Mouse (Mus musculus): ENCODE data around the gene Pls1.
A peak's percentile ranks its signal among the peaks of the same experiment; 100 is the strongest.

The Pls1 gene

DNA sequence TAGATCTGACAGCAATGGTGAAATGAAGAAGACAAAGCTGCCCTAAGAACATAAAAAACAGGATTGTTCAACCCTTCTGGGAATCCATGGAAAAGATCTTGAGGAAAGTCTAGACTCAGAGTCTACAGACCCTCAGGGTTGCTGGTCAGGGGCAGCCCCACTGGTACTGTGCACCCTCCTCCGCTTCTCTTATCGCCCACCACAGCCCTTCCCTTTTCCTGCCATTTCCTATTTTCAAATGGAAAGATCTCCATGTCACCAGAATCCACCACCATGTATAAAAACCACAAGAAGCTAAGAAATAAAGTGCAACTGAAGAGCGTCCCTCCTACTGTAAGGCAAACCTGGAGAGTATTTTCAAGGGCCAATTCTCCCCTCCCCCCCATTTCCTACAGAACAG lies 41.3 kb downstream of the Pls1 start:
- no peak for DNase-seq (ENCODE audit: low spot score in 2 of 2)

DNA sequence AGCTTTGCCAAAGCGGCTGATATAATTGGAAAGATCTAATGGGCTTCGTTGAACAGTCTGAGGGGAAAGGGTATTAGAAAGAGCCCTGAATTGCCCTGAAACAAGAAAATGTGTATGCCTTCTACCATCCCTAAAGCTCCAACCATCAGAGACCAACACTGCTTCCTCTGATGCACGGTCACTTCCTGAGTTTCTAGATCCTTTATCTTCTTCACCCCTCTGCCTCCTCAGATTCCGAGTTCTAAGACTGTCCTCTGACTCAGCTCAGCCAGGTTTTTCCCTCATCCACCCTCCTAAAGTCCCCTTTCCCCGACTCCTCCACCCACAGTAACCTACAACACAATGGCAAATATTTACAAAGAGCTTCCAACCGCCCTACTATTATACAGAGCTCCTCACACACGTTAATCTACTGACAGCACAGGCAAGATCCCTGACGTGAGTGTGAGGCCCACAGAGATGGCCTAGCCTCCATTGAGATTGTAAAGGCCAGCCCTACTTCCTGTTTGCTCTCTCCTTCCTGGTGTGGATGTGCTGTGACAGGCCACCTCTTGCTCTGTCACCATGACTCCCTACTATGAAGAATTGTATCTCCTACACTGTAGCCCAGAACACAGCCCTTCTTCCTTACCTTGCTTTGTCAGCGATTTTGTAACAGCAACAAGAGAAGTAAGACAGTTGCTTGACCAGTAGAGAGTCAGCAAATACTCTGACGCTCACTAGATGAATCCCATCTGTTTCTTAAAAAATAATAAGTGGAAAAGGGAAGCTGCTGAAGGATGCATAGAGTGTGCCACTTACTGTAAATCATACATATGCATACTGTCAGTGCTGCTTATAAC lies 43.3 kb downstream of the Pls1 start:
- no peak for DNase-seq (ENCODE audit: low spot score in 2 of 2)

DNA sequence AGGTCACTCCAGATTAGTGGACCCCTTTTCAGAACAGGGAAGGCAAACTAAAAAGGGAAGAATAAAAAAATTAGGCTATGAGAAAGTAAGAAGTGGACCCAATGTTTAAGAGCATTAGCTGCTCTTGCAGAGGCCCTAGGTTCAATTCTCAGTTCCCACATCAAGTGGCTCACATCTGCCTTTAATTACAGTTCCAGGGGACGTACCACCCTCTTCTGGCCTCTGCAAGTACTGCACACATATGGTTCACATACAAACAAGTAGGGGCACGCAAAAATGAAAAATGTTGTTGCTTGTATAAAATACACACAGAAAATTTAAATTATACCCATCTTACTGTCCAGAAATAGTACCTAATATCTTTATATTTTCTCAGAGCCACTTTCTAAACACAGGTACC lies 48.8 kb downstream of the Pls1 start:
- no peak for DNase-seq (ENCODE audit: low spot score in 2 of 2)

DNA sequence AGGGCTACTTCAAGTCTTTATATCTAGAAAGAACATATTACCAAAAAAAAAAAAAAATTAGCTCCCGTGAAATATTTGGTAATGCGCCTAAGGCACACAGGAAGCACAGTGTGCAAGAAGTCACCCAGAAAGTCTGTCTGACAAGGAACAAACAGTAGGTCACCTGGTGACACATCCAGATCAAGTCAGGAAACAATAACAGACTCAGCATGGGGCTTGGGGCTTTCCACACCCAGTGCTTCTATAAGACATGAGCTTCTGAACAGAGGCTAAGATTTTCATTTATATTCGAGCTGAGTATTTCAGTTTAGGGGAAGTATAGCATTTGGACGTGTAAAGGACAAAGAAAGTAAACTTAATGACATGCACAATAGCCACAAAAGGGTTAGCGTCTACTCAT lies 49.3 kb downstream of the Pls1 start:
- DNase-seq (ENCODE audit: low spot score in 2 of 2) = no peak

DNA sequence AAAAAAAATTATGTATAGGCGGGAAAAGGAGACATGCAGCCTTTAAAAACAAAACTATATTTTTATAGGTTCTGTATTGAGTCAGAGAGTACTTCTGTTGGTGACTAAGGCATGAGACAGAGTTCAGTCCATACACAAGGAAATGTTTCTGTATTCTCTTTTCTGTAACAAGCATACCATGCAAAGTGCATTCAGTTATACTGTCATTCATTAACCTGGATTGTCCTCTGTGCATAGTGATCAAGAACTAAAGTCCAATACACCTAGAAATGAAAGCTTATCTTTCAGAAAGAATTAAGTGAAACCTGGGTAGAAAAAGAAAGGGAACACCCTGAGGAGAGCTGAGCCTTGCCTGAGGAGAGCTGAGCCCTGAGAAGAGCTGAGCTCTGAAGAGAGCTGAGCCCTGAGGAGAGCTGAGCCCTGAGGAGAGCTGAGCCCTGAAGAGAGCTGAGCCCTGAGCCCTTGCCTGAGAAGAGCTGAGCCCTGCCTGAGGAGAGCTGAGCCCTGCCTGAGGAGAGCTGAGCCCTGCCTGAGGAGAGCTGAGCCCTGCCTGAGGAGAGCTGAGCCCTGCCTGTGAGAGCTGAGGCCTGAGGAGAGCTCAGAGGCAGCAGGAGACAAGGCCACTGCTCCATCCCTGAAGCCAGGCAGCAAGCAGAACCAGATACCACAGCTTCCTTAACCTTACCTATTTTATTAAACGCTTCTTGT lies 49.9 kb downstream of the Pls1 start:
- DNase-seq (ENCODE audit: low spot score in 2 of 2) = no peak

DNA sequence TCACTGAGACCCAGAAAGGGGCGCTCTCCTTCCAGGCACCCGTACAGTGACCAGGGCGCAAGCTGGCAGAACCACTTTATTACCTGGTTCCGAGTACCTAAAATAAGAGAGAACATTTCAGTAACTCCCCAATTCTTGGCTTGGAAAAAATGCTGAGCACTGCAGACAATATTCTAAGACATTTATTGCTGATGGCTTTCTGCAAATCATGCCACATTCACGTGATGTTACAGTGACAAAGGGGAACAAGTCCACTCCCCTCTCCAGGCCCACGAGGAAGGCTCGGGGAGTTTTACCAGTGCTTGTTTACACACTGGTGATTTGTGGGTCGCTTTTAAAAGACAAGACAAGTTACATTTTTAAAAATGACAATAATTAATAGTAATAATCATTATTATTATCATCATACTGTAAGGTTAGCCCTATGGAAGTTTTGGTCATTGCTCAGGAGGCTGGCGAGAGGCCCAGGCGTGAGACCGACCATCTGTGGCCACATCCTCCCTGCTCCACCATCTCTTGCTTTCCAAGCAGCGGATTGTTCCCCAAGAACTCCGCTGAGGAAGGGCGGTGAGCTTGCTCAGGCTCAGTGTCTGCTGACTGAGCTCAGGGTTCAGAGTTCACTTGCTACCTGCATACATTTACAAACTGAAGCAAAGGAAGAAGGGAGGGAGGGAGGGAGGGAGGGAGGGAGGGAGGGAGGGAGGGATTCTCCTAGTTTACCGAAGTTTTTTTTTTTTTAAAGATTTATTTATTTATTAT lies 50.9 kb downstream of the Pls1 start:
- DNase-seq (ENCODE audit: low spot score in 2 of 2) = no peak

GRCm38 (mm10) chr9:95784888-95785511 lies 60.1 kb downstream of the Pls1 start:
- peak; percentile 27 to 48 for DNase-seq (ENCODE audit: low spot score in 2 of 2)

GRCm38 (mm10) chr9:95783646-95784293 lies 61.3 kb downstream of the Pls1 start:
- peak; percentile 19 for DNase-seq (ENCODE audit: low spot score in 2 of 2)

DNA sequence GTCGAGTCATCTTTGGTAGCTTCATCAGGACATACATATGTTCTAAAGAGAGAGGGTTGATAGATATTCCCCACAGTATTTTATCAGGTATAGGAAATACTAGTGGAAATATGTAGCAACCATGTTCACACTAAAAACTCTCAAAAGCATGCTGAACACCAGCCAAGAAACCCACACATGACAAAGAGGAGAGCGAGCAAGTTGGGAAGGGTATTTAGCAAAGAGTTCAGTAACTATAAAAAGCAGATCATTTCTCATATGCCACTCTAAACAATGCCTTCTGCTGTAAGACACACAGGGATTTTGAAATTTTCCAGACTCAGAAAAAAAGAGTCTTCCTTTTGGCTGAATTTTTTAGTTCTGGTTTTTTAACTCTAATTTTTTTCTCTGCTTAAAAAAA lies 73.4 kb downstream of the Pls1 start:
- DNase-seq (ENCODE audit: low spot score in 2 of 2) = no peak

DNA sequence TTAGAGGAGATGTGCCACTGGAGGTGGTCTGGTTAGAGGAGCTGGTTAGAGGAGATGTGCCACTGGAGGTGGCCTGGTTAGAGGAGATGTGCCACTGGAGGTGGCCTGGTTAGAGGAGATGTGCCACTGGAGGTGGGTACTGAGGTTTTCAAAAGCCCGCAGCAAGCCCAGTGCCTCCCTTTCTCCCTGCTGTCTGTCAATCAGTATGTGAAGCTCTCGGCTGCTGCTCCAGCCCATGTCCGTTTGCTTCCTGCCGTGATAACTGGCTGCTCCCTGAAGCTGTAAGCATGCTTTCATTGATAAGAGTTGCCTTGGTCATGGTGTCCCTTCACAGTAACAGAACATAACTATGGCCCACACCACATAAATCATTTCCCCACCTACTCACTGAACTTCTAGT lies 81.9 kb downstream of the Pls1 start:
- no peak for DNase-seq (ENCODE audit: low spot score in 2 of 2)

DNA sequence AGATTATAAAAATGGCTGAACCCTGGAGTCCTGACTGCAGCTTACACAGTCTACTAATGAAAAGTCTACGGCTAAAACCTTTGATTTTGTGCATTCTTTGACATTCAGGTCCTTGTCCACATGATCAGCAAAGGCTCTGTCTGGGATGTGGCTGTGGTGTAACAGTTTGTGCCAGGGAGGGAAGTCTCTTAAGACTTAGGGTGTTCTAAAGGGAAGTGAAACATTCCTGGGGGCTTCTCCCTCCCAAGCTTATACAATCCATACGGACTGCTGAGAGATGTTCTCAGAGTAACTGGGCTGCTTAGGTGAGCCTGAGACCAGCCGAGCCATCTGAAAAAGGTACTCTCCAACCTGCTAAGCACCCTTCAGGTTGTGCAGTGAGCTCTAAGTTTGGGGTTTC lies 82.9 kb downstream of the Pls1 start:
- DNase-seq (ENCODE audit: low spot score in 2 of 2) = no peak

DNA sequence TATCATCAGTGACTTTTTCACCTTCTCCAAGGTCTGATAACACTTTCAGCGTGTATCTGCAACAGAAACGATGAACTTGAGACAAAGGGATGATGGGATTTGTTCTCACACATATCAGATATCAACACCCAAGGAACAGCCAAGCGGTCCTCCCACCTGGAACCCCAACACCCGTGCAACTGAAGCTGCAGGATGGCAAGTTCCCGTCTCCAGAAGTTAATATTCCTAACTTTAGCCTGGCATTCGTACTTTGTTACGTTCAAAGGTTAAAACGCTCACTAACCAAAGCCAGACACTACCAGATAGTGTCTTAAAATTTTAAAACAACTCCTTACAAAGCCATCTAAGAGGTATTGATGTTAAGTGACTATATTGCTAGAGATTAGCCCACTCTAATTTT lies 83.7 kb downstream of the Pls1 start:
- DNase-seq (ENCODE audit: low spot score in 2 of 2) = no peak

DNA sequence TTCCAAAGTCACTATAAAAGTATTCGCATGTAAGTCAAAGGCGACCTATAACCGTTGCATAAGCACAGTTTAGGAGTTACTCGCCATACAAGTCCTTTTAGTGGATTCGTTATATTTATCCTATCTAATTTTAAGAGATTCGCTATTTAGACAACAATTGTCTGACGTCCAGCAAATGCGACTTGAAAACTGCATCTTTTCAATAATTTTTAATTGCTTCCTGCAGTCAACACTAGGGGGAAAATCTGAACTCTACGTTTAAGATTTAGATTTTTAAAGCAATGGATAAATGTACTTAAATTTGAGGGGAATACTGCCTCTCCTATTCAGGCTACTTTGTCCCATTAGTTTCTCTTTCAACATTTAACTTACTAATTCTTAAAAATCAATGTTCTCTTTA lies 94.4 kb downstream of the Pls1 start:
- DNase-seq (ENCODE audit: low spot score in 2 of 2) = no peak

DNA sequence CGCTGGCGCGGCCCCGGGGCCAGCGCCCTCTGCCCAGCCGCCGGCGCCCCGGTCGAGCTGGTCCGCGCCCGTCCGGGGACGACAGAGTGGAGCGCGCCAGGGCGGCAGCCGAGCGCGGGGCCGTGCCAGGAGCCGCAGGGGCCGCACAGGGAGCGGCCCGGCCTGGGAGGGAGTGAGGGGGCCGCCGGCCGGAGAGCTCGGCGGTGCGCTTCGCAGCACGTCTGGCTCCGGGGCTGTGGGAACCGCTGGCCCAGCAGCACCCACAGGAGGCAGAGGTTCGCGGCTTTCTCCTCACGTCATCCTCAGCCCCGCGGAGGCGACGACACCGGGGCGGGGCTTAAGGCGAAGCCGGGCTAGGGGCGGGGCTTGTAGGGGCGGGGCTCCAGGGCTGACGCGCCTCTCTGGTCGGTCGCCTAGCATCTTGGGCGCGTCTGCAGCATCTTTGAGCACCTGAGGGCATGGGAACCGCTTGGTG lies 95.0 kb downstream of the Pls1 start, which contains the start of gene Trpc1:
Gene Trpc1 (minus strand): TSS at position 339 of the 475 bp plus-strand sequence.
- peak; percentile 78 to 79 for DNase-seq (ENCODE audit: low spot score in 2 of 2)

- peak in 1 of 2 experiments; percentile 28 for DNase-seq (ENCODE audit: low spot score in 2 of 2)
These were observed 95.6 kb downstream of the Pls1 start for GRCm38 (mm10) chr9:95749461-95749928.

DNA sequence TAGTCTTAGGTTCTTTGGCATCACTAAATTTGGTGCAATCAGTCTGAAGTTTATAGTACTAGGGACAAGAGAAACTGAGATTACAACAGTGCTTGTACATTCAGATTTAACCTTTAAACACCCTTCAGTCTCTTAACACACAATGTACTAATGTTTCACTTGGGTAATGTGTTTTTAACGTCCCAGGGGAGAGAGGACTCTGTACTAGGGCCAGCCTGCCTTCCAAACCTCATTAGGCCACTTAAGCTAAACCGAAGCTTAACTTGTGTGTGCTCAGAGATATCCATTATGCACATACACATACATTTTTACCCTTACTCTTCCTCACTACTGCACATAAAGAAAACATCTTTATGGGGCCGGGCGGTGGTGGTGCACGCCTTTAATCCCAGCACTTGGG lies 97.8 kb downstream of the Pls1 start:
- DNase-seq (ENCODE audit: low spot score in 2 of 2) = no peak

DNA sequence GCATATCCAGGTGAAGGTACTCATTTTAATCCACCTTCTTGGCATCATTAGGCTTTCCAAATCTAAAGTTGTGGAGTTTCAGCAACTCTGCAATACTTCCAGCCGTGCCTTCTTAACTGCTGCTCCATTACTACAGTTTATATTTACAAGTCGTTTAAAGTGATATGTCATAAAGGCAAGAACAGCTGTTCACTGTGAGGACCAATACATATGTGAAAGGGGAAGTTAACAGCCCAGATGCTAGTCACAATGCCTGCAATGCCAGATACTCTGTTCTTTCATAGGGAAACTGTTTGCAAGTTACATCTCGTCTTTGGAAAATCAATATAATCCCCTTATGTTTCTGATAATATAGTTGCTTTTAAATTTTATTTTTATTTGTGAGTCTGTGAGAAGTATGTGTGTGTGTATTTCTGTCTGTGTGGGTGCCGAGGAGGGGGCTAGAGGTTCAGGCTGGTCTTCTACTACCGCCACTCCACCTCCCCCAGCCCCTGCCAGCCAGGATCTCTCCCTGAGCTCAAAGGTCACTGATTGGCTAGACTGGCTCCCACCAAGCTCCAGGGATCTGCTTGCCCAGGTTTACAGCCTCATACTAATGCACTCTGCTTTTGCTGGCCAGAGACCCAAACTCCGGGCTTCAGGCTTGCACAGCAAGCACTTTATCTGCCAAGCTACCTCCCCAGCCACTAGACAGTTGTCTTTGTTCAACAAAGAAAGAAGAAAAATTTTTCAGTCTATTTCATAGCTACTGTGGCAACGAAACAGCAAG lies 100.1 kb downstream of the Pls1 start:
- no peak for DNase-seq (ENCODE audit: low spot score in 2 of 2)

GRCm38 (mm10) chr9:95736238-95736637 lies 108.9 kb downstream of the Pls1 start:
- DNase-seq (ENCODE audit: low spot score in 2 of 2) = no peak

DNA sequence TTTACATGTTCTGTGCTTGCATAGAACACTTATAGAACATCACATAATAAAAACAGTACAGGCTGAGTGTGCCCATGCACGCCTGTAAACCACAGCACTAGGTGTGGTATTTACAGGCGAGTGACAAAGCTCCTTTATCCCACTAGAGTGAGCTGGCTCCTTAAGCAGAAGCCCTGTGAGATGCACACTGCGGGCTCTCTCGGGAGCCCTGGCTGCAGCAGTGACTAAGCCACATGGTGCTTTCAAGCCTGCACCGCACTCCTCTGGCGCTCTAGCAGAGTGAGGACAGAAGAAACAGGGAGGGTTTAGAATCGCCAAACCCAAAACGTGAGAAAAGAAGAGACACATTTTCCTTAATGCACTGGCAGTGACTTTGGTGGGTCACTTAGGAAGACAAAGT lies 132.5 kb downstream of the Pls1 start:
- no peak for DNase-seq (ENCODE audit: low spot score in 2 of 2)

DNA sequence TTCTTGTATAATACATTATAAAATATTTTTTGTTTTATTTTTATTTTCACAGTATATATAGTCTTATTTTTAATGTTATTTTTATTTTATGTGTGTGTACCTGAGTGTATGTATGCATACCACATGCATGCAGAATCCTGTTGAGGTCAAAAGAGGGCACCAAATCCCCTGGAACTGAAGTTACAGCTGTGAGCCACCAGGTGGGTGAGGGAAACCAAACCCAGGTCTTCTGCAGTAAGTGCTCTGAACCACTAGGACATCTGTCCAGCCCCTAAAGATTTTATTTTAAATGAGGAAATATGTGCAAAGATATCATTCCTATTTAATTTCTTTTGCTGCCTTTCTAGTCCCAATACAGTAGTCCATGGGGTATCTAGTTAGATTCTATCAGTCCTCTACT lies 136.2 kb downstream of the Pls1 start:
- DNase-seq (ENCODE audit: low spot score in 2 of 2) = no peak
